Mouse (Mus musculus): ENCODE results near the gene Eif4e3. TPM values are rescaled to one million over a fixed set of nuclear protein-coding genes. Genes with fewer than 3 reads are reported as not detected.

The Eif4e3 gene
- 6.6 and 8.4 TPM in 2 replicates for polyA plus RNA-seq (2012; rRNA removed)

GRCm38 (mm10) chr6:99666318-99667171 lies at the start of gene Eif4e3, which contains the start of gene Gm20696:
Gene Eif4e3 (minus strand): TSS chr6:99666771.
Gene Gm20696 (minus strand): TSS chr6:99666797.
- no peaks in the 10 kb centered on the region for H3K27me3 ChIP-seq (replicated peaks; ENCODE audit: control insufficient read depth, insufficient read depth, low read length)
- H3K4me3 ChIP-seq (ENCODE audit: insufficient read depth, low read depth, low read length), result peak within 1 kb of the TSS; percentile 85
- no peak for TF ChIP-seq CTCF (conservative IDR thresholded peaks at IDR 0.05; ENCODE audit: insufficient read depth, insufficient read length, low read depth, low read length)
- TF ChIP-seq POLR2A (IDR thresholded peaks at IDR 0.05; ENCODE audit: low read depth, low read length), result peak; percentile 15
- WGBS, result 1% methylated on average over 71 of the region's 75 CpGs
- no peaks in the 10 kb centered on the region for H3K4me1 ChIP-seq (ENCODE audit: control insufficient read depth, insufficient read depth, low read length)
- H3K27ac ChIP-seq (ENCODE audit: insufficient read depth, low read depth, low read length), result peak within 1 kb of the TSS; percentile 72
- no peaks in the 10 kb centered on the region for H3K36me3 ChIP-seq (ENCODE audit: control insufficient read depth, insufficient read depth, low read length)
- DNase-seq, result peak; percentile 73

- no peak for TF ChIP-seq POLR2A (IDR thresholded peaks at IDR 0.05; ENCODE audit: low read depth, low read length)
- no peak for TF ChIP-seq CTCF (conservative IDR thresholded peaks at IDR 0.05; ENCODE audit: insufficient read depth, insufficient read length, low read depth, low read length)
- Histone ChIP-seq H3K4me3 (ENCODE audit: insufficient read depth, low read depth, low read length) (no peak overlapping the region), H3K4me1 (ENCODE audit: control insufficient read depth, insufficient read depth, low read length) (no peaks in the 10 kb centered on the region), H3K27ac (ENCODE audit: insufficient read depth, low read depth, low read length) (no peak overlapping the region), H3K36me3 (ENCODE audit: control insufficient read depth, insufficient read depth, low read length) (no peaks in the 10 kb centered on the region), H3K27me3 (replicated peaks; ENCODE audit: control insufficient read depth, insufficient read depth, low read length) (no peaks in the 10 kb centered on the region)
- 59% methylated on average over 6 of the region's 6 CpGs for WGBS
- DNase-seq, result no peak
Measured at GRCm38 (mm10) chr6:99715913-99716312, 49.3 kb upstream of the Eif4e3 start.

- DNase-seq, result no peak
- no peak overlapping the region for H3K27ac ChIP-seq (ENCODE audit: insufficient read depth, low read depth, low read length)
- WGBS, result 77% methylated on average over 6 of the region's 6 CpGs
- H3K36me3 ChIP-seq (ENCODE audit: control insufficient read depth, insufficient read depth, low read length), result no peaks in the 10 kb centered on the region
- no peak overlapping the region for H3K4me3 ChIP-seq (ENCODE audit: insufficient read depth, low read depth, low read length)
- TF ChIP-seq POLR2A (IDR thresholded peaks at IDR 0.05; ENCODE audit: low read depth, low read length), result no peak
- TF ChIP-seq CTCF (conservative IDR thresholded peaks at IDR 0.05; ENCODE audit: insufficient read depth, insufficient read length, low read depth, low read length), result no peak
- no peaks in the 10 kb centered on the region for H3K27me3 ChIP-seq (replicated peaks; ENCODE audit: control insufficient read depth, insufficient read depth, low read length)
- no peaks in the 10 kb centered on the region for H3K4me1 ChIP-seq (ENCODE audit: control insufficient read depth, insufficient read depth, low read length)
Measured at GRCm38 (mm10) chr6:99715191-99715590, 48.6 kb upstream of the Eif4e3 start.

- H3K36me3 ChIP-seq (ENCODE audit: control insufficient read depth, insufficient read depth, low read length), result no peaks in the 10 kb centered on the region
- no peaks in the 10 kb centered on the region for H3K4me1 ChIP-seq (ENCODE audit: control insufficient read depth, insufficient read depth, low read length)
- TF ChIP-seq POLR2A (IDR thresholded peaks at IDR 0.05; ENCODE audit: low read depth, low read length), result no peak
- TF ChIP-seq CTCF (conservative IDR thresholded peaks at IDR 0.05; ENCODE audit: insufficient read depth, insufficient read length, low read depth, low read length), result no peak
- no peak for DNase-seq
- no peaks in the 10 kb centered on the region for H3K27me3 ChIP-seq (replicated peaks; ENCODE audit: control insufficient read depth, insufficient read depth, low read length)
- 82% methylated on average over 5 of the region's 5 CpGs for WGBS
- no peak overlapping the region for H3K27ac ChIP-seq (ENCODE audit: insufficient read depth, low read depth, low read length)
- no peak overlapping the region for H3K4me3 ChIP-seq (ENCODE audit: insufficient read depth, low read depth, low read length)
Measured at GRCm38 (mm10) chr6:99713256-99713655, 46.7 kb upstream of the Eif4e3 start.

- Histone ChIP-seq H3K27ac (ENCODE audit: insufficient read depth, low read depth, low read length) (no peak overlapping the region), H3K36me3 (ENCODE audit: control insufficient read depth, insufficient read depth, low read length) (no peaks in the 10 kb centered on the region), H3K4me3 (ENCODE audit: insufficient read depth, low read depth, low read length) (no peak overlapping the region), H3K4me1 (ENCODE audit: control insufficient read depth, insufficient read depth, low read length) (no peaks in the 10 kb centered on the region), H3K27me3 (replicated peaks; ENCODE audit: control insufficient read depth, insufficient read depth, low read length) (no peaks in the 10 kb centered on the region)
- no peak for DNase-seq
- no peak for TF ChIP-seq CTCF (conservative IDR thresholded peaks at IDR 0.05; ENCODE audit: insufficient read depth, insufficient read length, low read depth, low read length)
- TF ChIP-seq POLR2A (IDR thresholded peaks at IDR 0.05; ENCODE audit: low read depth, low read length), result no peak
- 73% methylated on average over 11 of the region's 11 CpGs for WGBS
Measured at GRCm38 (mm10) chr6:99711576-99712101, 45.1 kb upstream of the Eif4e3 start.

GRCm38 (mm10) chr6:99700484-99700883 lies 33.9 kb upstream of the Eif4e3 start:
- H3K4me3 ChIP-seq (ENCODE audit: insufficient read depth, low read depth, low read length), result no peak overlapping the region
- no peaks in the 10 kb centered on the region for H3K27me3 ChIP-seq (replicated peaks; ENCODE audit: control insufficient read depth, insufficient read depth, low read length)
- H3K4me1 ChIP-seq (ENCODE audit: control insufficient read depth, insufficient read depth, low read length), result no peaks in the 10 kb centered on the region
- TF ChIP-seq CTCF (conservative IDR thresholded peaks at IDR 0.05; ENCODE audit: insufficient read depth, insufficient read length, low read depth, low read length) (no peak), POLR2A (IDR thresholded peaks at IDR 0.05; ENCODE audit: low read depth, low read length) (no peak)
- no peak overlapping the region for H3K27ac ChIP-seq (ENCODE audit: insufficient read depth, low read depth, low read length)
- DNase-seq, result peak; percentile 45
- WGBS, result 24% methylated on average over 3 of the region's 3 CpGs
- H3K36me3 ChIP-seq (ENCODE audit: control insufficient read depth, insufficient read depth, low read length), result no peaks in the 10 kb centered on the region

Data from kidney, adult 2 months (tissue).